Mouse (Mus musculus) heart, adult 2 months (tissue): ENCODE results near the gene Gm20388.

ENCODE experiments used
- CTCF ChIP-seq: fragments of 200-600 bp; IDR thresholded peaks from 2 replicates; pipeline ENCODE4 v1.8.1; 2022; ENCODE audit warnings: antibody characterized with exemption, mild to moderate bottlenecking, moderate library complexity
- POLR2A ChIP-seq: fragments of 200-500 bp; IDR thresholded peaks from 2 replicates; pipeline ENCODE4 v1.6.1; 2011; ENCODE audit warnings: mild to moderate bottlenecking, low read depth, low read length, control low read depth; ENCODE audit not compliant: insufficient read depth

DNA sequence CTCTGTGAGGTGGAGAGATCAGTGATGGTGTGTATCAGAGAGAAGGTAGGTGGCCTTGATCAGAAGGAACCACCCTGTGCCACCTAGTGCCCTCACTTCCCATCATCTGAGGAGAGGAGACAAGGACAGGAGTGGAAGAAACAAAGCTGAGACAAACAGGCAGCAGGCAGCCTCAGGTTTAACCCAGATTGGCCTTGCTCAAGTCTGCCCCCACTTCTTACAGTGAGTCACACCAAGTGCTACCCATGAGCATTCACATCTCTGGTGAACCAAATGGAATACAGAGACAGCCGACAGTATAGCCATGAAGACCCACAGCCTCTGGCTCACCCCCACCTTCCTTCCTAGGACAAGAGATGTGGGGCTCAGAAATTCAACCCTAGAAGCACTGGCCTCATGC is 3848.3 kb downstream of the Gm20388 start:
- TF ChIP-seq CTCF (no peak), POLR2A (no peak)
